Mouse (Mus musculus) left cerebral cortex, postnatal 36 days (tissue): ENCODE data around the gene Plcg1. TPM values are rescaled to one million over a fixed set of nuclear protein-coding genes. Genes with fewer than 3 reads are reported as not detected.
A peak's percentile ranks its signal among the peaks of the same experiment; 100 is the strongest.

Experiments
- DNase-seq, 2 experiments: peaks; one replicate each; pipeline ENCODE4 v3.0.0; 2021 to 2022; ENCODE audit warnings: low spot score in 2 of 2, mixed read lengths in 1 of 2
- intact Hi-C: fragments of 180-260 bp; cut with DNase I; formaldehyde crosslinking; loops from one replicate; pipeline ENCODE4 v1.15.1; 2025
- total RNA-seq, 2 experiments: library from RNA; stranded (reverse); gene quantifications; 2 replicates each; pipeline ENCODE4 v1.2.3; 2021

Gene Plcg1
- total RNA-seq = 100 to 1,000 TPM; 102 to 125 TPM

GRCm38 (mm10) chr2:160731117-160731838 lies at the start of gene Plcg1:
Plcg1 (plus strand) TSS chr2:160731300.
- intact Hi-C loops = loop anchor here (5.0 kb wide), 1 partner anchor 141 kb away; the partner anchor contains the start of gene Zhx3
- DNase-seq = peak; percentile 92 to 94

GRCm38 (mm10) chr2:160700271-160700670 lies 30.8 kb upstream of the Plcg1 start:
- no peak for DNase-seq
- intact Hi-C loops = no loop called here

GRCm38 (mm10) chr2:160701603-160702002 lies 29.5 kb upstream of the Plcg1 start:
- intact Hi-C loops = no loop called here
- DNase-seq = no peak

- intact Hi-C loops = no loop called here
- no peak for DNase-seq
These were observed 28.3 kb upstream of the Plcg1 start for GRCm38 (mm10) chr2:160702824-160703223.

GRCm38 (mm10) chr2:160707673-160708072 lies 23.4 kb upstream of the Plcg1 start:
- DNase-seq = no peak
- intact Hi-C loops = no loop called here

GRCm38 (mm10) chr2:160715463-160716030 lies 15.6 kb upstream of the Plcg1 start:
- intact Hi-C loops = loop anchor here (5.0 kb wide), 2 partner anchors 68 to 172 kb away; partner anchors contain the start of gene Top1
- DNase-seq = peak in 1 of 2 experiments; percentile 3

- DNase-seq = peak in 1 of 2 experiments; percentile 7
- intact Hi-C loops = loop anchor here (5.0 kb wide), 2 partner anchors 70 to 170 kb away; partner anchors contain the start of gene Top1
These were observed 13.8 kb upstream of the Plcg1 start for GRCm38 (mm10) chr2:160717269-160717668.

- peak in 1 of 2 experiments; percentile 7 for DNase-seq
- intact Hi-C loops = loop anchor here (5.0 kb wide), 2 partner anchors 72 to 168 kb away; partner anchors contain the start of gene Top1
These were observed 12.3 kb upstream of the Plcg1 start for GRCm38 (mm10) chr2:160718811-160719210.

- intact Hi-C loops = no loop called here
- DNase-seq = no peak
These were observed 8.4 kb upstream of the Plcg1 start for GRCm38 (mm10) chr2:160722714-160723113.

GRCm38 (mm10) chr2:160723613-160724375 lies 7.3 kb upstream of the Plcg1 start:
- intact Hi-C loops = no loop called here
- no peak for DNase-seq

- intact Hi-C loops = no loop called here
- DNase-seq = no peak
These were observed 6.6 kb upstream of the Plcg1 start for GRCm38 (mm10) chr2:160724536-160724935.

GRCm38 (mm10) chr2:160725877-160726864 lies 4.9 kb upstream of the Plcg1 start:
- no peak for DNase-seq
- intact Hi-C loops = no loop called here

GRCm38 (mm10) chr2:160728972-160729371 lies 2.1 kb upstream of the Plcg1 start:
- intact Hi-C loops = no loop called here
- peak; percentile 47 to 61 for DNase-seq

- intact Hi-C loops = no loop called here
These were observed 1.7 kb upstream of the Plcg1 start for GRCm38 (mm10) chr2:160729436-160729835.

GRCm38 (mm10) chr2:160729851-160730796 lies 976 bp upstream of the Plcg1 start:
- no peak for DNase-seq
- intact Hi-C loops = loop anchor here (5.0 kb wide), 1 partner anchor 142 kb away; the partner anchor contains the start of gene Zhx3

More at GRCm38 (mm10) chr2:160729436-160729835, 1.7 kb upstream of the Plcg1 start:
- no peak for DNase-seq

GRCm38 (mm10) chr2:160730797-160731116 lies 343 bp upstream of the Plcg1 start:
- intact Hi-C loops = loop anchor here (5.0 kb wide), 1 partner anchor 142 kb away; the partner anchor contains the start of gene Zhx3
- DNase-seq = no peak

- intact Hi-C loops = loop anchor here (1.0 to 5.0 kb wide), 2 partner anchors 140 to 155 kb away; partner anchors contain the start of gene Zhx3
- DNase-seq = peak in 1 of 2 experiments; percentile 65
These were observed 750 bp downstream of the Plcg1 start for GRCm38 (mm10) chr2:160731839-160732261.
